Mouse (Mus musculus) bone marrow, adult 2 months (tissue): ENCODE data around the gene Adgrf3.

Experiments used
- CTCF ChIP-seq: fragments of 200-500 bp; IDR thresholded peaks from 2 replicates; pipeline ENCODE4 v1.5.1; 2011; ENCODE audit warnings: low read length, control low read depth; ENCODE audit not compliant: control insufficient read depth, insufficient read depth
- POLR2A ChIP-seq: fragments of 200-500 bp; IDR thresholded peaks from 2 replicates; pipeline ENCODE4 v1.6.1; 2011; ENCODE audit warnings: low read depth, mild to moderate bottlenecking, control low read depth, low read length, borderline replicate concordance; ENCODE audit not compliant: control insufficient read depth

DNA sequence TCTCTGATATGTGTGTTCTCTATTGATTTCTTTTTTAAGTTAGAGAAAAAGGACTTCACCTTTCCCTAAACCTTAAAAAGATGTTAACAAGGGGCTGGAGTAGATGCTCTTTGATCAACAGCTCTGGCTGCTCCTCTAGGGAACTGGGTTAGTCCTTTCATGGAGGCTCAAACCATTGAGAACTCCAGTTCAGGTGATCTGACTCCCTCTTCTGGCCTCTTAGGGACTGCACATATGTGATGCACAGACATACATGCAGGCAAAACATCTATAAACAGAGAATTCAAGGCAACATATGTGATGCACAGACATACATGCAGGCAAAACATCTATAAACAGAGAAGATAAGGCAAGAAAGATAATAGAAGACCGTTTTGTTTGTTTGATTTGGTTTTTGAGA lies 13.1 kb downstream of the Adgrf3 start:
- TF ChIP-seq POLR2A (no peak), CTCF (no peak)
